Mouse (Mus musculus): Measurements from ENCODE around the gene Lime1. TPM values are rescaled to one million over a fixed set of nuclear protein-coding genes. Genes with fewer than 3 reads are reported as not detected.

The Lime1 gene
- 25.7 and 30.7 TPM in 2 replicates for polyA plus RNA-seq (2016; fragmentation: Nextera tagmentation; extraction: Ambion mirVana)

GRCm38 (mm10) chr2:181379778-181380177, at the start of gene Lime1:
Gene Lime1 (plus strand): TSS chr2:181380078.
- 94% methylated on average over 12 of the region's 12 CpGs for WGBS
- Histone ChIP-seq H3K27me3 (replicated peaks; ENCODE audit: low read depth, poor library complexity, severe bottlenecking) (no peaks in the 10 kb centered on the region), H3K9me3 (no peaks in the 10 kb centered on the region), H3K27ac (replicated peaks) (no peak within 1 kb of the TSS), H3K36me3 (replicated peaks) (peaks cover 77% of the 10 kb centered on the region), H3K4me1 (no peaks in the 10 kb centered on the region), H3K4me3 (no peak within 1 kb of the TSS)
- DNase-seq (ENCODE audit: low spot score), result no peak

- Histone ChIP-seq H3K36me3 (replicated peaks) (peaks cover 94% of the 10 kb centered on the region), H3K9me3 (no peaks in the 10 kb centered on the region), H3K4me1 (no peaks in the 10 kb centered on the region), H3K27ac (replicated peaks) (no peak overlapping the region), H3K4me3 (no peak overlapping the region), H3K27me3 (replicated peaks; ENCODE audit: low read depth, poor library complexity, severe bottlenecking) (no peaks in the 10 kb centered on the region)
- no peak for DNase-seq (ENCODE audit: low spot score)
These were observed 47.3 kb upstream of the Lime1 start for GRCm38 (mm10) chr2:181332542-181332941.

GRCm38 (mm10) chr2:181334023-181334422, 45.9 kb upstream of the Lime1 start:
- H3K27ac ChIP-seq (replicated peaks), result no peak overlapping the region
- WGBS, result 65% methylated on average over 3 of the region's 3 CpGs

GRCm38 (mm10) chr2:181340426-181340825, 39.5 kb upstream of the Lime1 start:
- Histone ChIP-seq H3K9me3 (no peaks in the 10 kb centered on the region), H3K36me3 (replicated peaks) (peaks cover 95% of the 10 kb centered on the region), H3K4me3 (no peak overlapping the region), H3K4me1 (no peaks in the 10 kb centered on the region), H3K27me3 (replicated peaks; ENCODE audit: low read depth, poor library complexity, severe bottlenecking) (no peaks in the 10 kb centered on the region), H3K27ac (replicated peaks) (no peak overlapping the region)
- WGBS, result 86% methylated on average over 4 of the region's 4 CpGs
- DNase-seq (ENCODE audit: low spot score), result no peak

More at GRCm38 (mm10) chr2:181334023-181334422, 45.9 kb upstream of the Lime1 start:
- H3K9me3 ChIP-seq, result no peaks in the 10 kb centered on the region
- DNase-seq (ENCODE audit: low spot score), result peak; percentile 62
- H3K4me1 ChIP-seq, result no peaks in the 10 kb centered on the region
- no peak overlapping the region for H3K4me3 ChIP-seq
- H3K27me3 ChIP-seq (replicated peaks; ENCODE audit: low read depth, poor library complexity, severe bottlenecking), result no peaks in the 10 kb centered on the region
- H3K36me3 ChIP-seq (replicated peaks), result peaks cover 93% of the 10 kb centered on the region

GRCm38 (mm10) chr2:181342766-181343165, 37.1 kb upstream of the Lime1 start:
- 97% methylated on average over 6 of the region's 6 CpGs for WGBS
- Histone ChIP-seq H3K36me3 (replicated peaks) (peaks cover 95% of the 10 kb centered on the region), H3K4me1 (no peaks in the 10 kb centered on the region), H3K27ac (replicated peaks) (no peak overlapping the region), H3K4me3 (no peak overlapping the region), H3K27me3 (replicated peaks; ENCODE audit: low read depth, poor library complexity, severe bottlenecking) (no peaks in the 10 kb centered on the region), H3K9me3 (no peaks in the 10 kb centered on the region)
- DNase-seq (ENCODE audit: low spot score), result no peak

- no peak overlapping the region for H3K4me3 ChIP-seq
- 81% methylated on average over 3 of the region's 3 CpGs for WGBS
- no peak overlapping the region for H3K27ac ChIP-seq (replicated peaks)
- H3K4me1 ChIP-seq, result no peaks in the 10 kb centered on the region
- no peaks in the 10 kb centered on the region for H3K27me3 ChIP-seq (replicated peaks; ENCODE audit: low read depth, poor library complexity, severe bottlenecking)
- peaks cover 100% of the 10 kb centered on the region for H3K36me3 ChIP-seq (replicated peaks)
- H3K9me3 ChIP-seq, result no peaks in the 10 kb centered on the region
- DNase-seq (ENCODE audit: low spot score), result no peak
These were observed 23.1 kb upstream of the Lime1 start for GRCm38 (mm10) chr2:181356780-181357179.

GRCm38 (mm10) chr2:181363946-181364345, 15.9 kb upstream of the Lime1 start:
- H3K36me3 ChIP-seq (replicated peaks), result peaks cover 64% of the 10 kb centered on the region
- peaks cover 38% of the 10 kb centered on the region for H3K4me1 ChIP-seq
- no peak for DNase-seq (ENCODE audit: low spot score)
- 72% methylated on average over 3 of the region's 3 CpGs for WGBS
- H3K27ac ChIP-seq (replicated peaks), result no peak overlapping the region
- no peaks in the 10 kb centered on the region for H3K27me3 ChIP-seq (replicated peaks; ENCODE audit: low read depth, poor library complexity, severe bottlenecking)
- no peaks in the 10 kb centered on the region for H3K9me3 ChIP-seq
- peak overlapping the region; percentile 85 for H3K4me3 ChIP-seq

- Histone ChIP-seq H3K4me3 (peak overlapping the region; percentile 85), H3K27me3 (replicated peaks; ENCODE audit: low read depth, poor library complexity, severe bottlenecking) (no peaks in the 10 kb centered on the region), H3K4me1 (peaks cover 38% of the 10 kb centered on the region), H3K27ac (replicated peaks) (peak overlapping the region; percentile 92), H3K36me3 (replicated peaks) (peaks cover 64% of the 10 kb centered on the region), H3K9me3 (no peaks in the 10 kb centered on the region)
- WGBS, result 11% methylated on average over 14 of the region's 14 CpGs
- DNase-seq (ENCODE audit: low spot score), result no peak
These were observed 15.4 kb upstream of the Lime1 start for GRCm38 (mm10) chr2:181364487-181364859.

GRCm38 (mm10) chr2:181364860-181365596, 14.8 kb upstream of the Lime1 start, which contains the start of the genes Zgpat and Arfrp1:
Gene Zgpat (plus strand): TSS chr2:181364928.
Gene Arfrp1 (minus strand): TSS chr2:181365404.
- Histone ChIP-seq H3K9me3 (no peaks in the 10 kb centered on the region), H3K27ac (replicated peaks) (peak within 1 kb of the TSS; percentile 92), H3K4me1 (peaks cover 38% of the 10 kb centered on the region), H3K27me3 (replicated peaks; ENCODE audit: low read depth, poor library complexity, severe bottlenecking) (no peaks in the 10 kb centered on the region), H3K4me3 (peak within 1 kb of the TSS; percentile 85), H3K36me3 (replicated peaks) (peaks cover 64% of the 10 kb centered on the region)
- peak; percentile 94 for DNase-seq (ENCODE audit: low spot score)
- WGBS, result under 1% methylated on average over 71 of the region's 71 CpGs

- Histone ChIP-seq H3K4me3 (peak overlapping the region; percentile 85), H3K36me3 (replicated peaks) (peaks cover 64% of the 10 kb centered on the region), H3K27ac (replicated peaks) (peak overlapping the region; percentile 92), H3K4me1 (peaks cover 38% of the 10 kb centered on the region), H3K27me3 (replicated peaks; ENCODE audit: low read depth, poor library complexity, severe bottlenecking) (no peaks in the 10 kb centered on the region), H3K9me3 (no peaks in the 10 kb centered on the region)
- WGBS, result under 1% methylated on average over 20 of the region's 20 CpGs
- peak; percentile 51 for DNase-seq (ENCODE audit: low spot score)
These were observed 14.2 kb upstream of the Lime1 start for GRCm38 (mm10) chr2:181365655-181366075.

GRCm38 (mm10) chr2:181370001-181370400, 9.9 kb upstream of the Lime1 start:
- no peak overlapping the region for H3K4me3 ChIP-seq
- no peaks in the 10 kb centered on the region for H3K27me3 ChIP-seq (replicated peaks; ENCODE audit: low read depth, poor library complexity, severe bottlenecking)
- no peak for DNase-seq (ENCODE audit: low spot score)
- no peak overlapping the region for H3K27ac ChIP-seq (replicated peaks)
- peaks cover 28% of the 10 kb centered on the region for H3K4me1 ChIP-seq
- H3K9me3 ChIP-seq, result no peaks in the 10 kb centered on the region
- H3K36me3 ChIP-seq (replicated peaks), result peaks cover 45% of the 10 kb centered on the region
- 96% methylated on average over 5 of the region's 5 CpGs for WGBS

GRCm38 (mm10) chr2:181375787-181376186, 4.1 kb upstream of the Lime1 start:
- Histone ChIP-seq H3K9me3 (no peaks in the 10 kb centered on the region), H3K27me3 (replicated peaks; ENCODE audit: low read depth, poor library complexity, severe bottlenecking) (no peaks in the 10 kb centered on the region), H3K4me1 (no peaks in the 10 kb centered on the region), H3K36me3 (replicated peaks) (peaks cover 50% of the 10 kb centered on the region), H3K27ac (replicated peaks) (no peak overlapping the region), H3K4me3 (no peak overlapping the region)
- no peak for DNase-seq (ENCODE audit: low spot score)
- WGBS, result 92% methylated on average over 2 of the region's 2 CpGs

GRCm38 (mm10) chr2:181377230-181377629, 2.6 kb upstream of the Lime1 start:
- Histone ChIP-seq H3K4me3 (no peak overlapping the region), H3K36me3 (replicated peaks) (peaks cover 51% of the 10 kb centered on the region), H3K27ac (replicated peaks) (no peak overlapping the region), H3K9me3 (no peaks in the 10 kb centered on the region), H3K4me1 (no peaks in the 10 kb centered on the region), H3K27me3 (replicated peaks; ENCODE audit: low read depth, poor library complexity, severe bottlenecking) (no peaks in the 10 kb centered on the region)
- 85% methylated on average over 2 of the region's 2 CpGs for WGBS
- no peak for DNase-seq (ENCODE audit: low spot score)

Measured in embryonic facial prominence, embryonic 10.5 days (tissue).